Comparison of ENCODE assay signal across 19 mouse cellular contexts in genomic region chr3:77695571-77695970, GRCm38 (mm10).
A peak's percentile ranks its signal among the peaks of the same experiment; 100 is the strongest.
DNase-seq lines count a peak whose midpoint lies in the region; ATAC-seq and TF ChIP-seq lines count a peak whose summit lies in the region.
"Had no signal": no experiment of that assay in that cellular context is flagged by ENCODE, and none has a peak within 500 bp of the region (broad histone marks: within the 10 kb centered on the region; RNA-seq: fewer than 3 reads in every experiment).

No protein-coding gene starts in this region.

- CTCF ChIA-PET in Patski (lab: Charles Lee) = no interaction called here

- no peak overlapping the region for H3K4me2 ChIP-seq in embryonic facial prominence, embryonic 14.5 days (ENCODE audit: low read depth, low read length)
- H3K4me2 ChIP-seq in liver, postnatal 0 days (ENCODE audit: low read depth, low read length) = no peak overlapping the region
- no peak overlapping the region for H3K4me2 ChIP-seq in forebrain, embryonic 14.5 days (ENCODE audit: low read length)
- H3K4me2 ChIP-seq: embryonic facial prominence, embryonic 12.5 days; embryonic facial prominence, embryonic 15.5 days; forebrain, embryonic 13.5 days had no signal

- H3K27ac ChIP-seq in embryonic facial prominence, embryonic 14.5 days (replicated peaks; ENCODE audit: low read depth, low read length) = no peak overlapping the region
- no peak overlapping the region for H3K27ac ChIP-seq in embryonic facial prominence, embryonic 10.5 days (replicated peaks)
- H3K27ac ChIP-seq in liver, postnatal 0 days (ENCODE audit: low read depth) = no peak overlapping the region
- no peak overlapping the region for H3K27ac ChIP-seq in forebrain, embryonic 14.5 days (ENCODE audit: low read depth, low read length)
- H3K27ac ChIP-seq: embryonic facial prominence, embryonic 12.5 days; embryonic facial prominence, embryonic 15.5 days; forebrain, embryonic 13.5 days had no signal

- DNase-seq in embryonic facial prominence, embryonic 14.5 days (ENCODE audit: low spot score) = peak; percentile 14
- DNase-seq in embryonic facial prominence, embryonic 10.5 days (ENCODE audit: low spot score) = no peak
- DNase-seq in Patski (ENCODE audit: low read depth, low spot score) = no peak
- no peak for DNase-seq in liver, postnatal 0 days
- DNase-seq in forebrain, embryonic 14.5 days (ENCODE audit: low spot score) = no peak
- DNase-seq: adrenal gland, adult 2 months; adrenal gland, postnatal 10 days; adrenal gland, postnatal 25 days; cerebellum, adult 11 months; cerebellum, adult 18-20 months; cerebellum, adult 8-10 months; cerebellum, adult 9-11 months; cerebellum, postnatal 14 days; cerebellum, postnatal 36 days; embryo, embryonic 11 days had no signal

- no peaks in the 10 kb centered on the region for H3K9me3 ChIP-seq in embryonic facial prominence, embryonic 14.5 days (ENCODE audit: control insufficient read depth, low read length)
- H3K9me3 ChIP-seq in embryonic facial prominence, embryonic 10.5 days = no peaks in the 10 kb centered on the region
- no peaks in the 10 kb centered on the region for H3K9me3 ChIP-seq in liver, postnatal 0 days (ENCODE audit: low read length)
- no peaks in the 10 kb centered on the region for H3K9me3 ChIP-seq in forebrain, embryonic 14.5 days (replicated peaks; ENCODE audit: control insufficient read depth, low read length)
- H3K9me3 ChIP-seq: embryonic facial prominence, embryonic 12.5 days; embryonic facial prominence, embryonic 15.5 days; forebrain, embryonic 13.5 days had no signal

- no peaks in the 10 kb centered on the region for H3K4me1 ChIP-seq in embryonic facial prominence, embryonic 14.5 days (ENCODE audit: control insufficient read depth, insufficient read depth, low read length)
- H3K4me1 ChIP-seq in embryonic facial prominence, embryonic 10.5 days = no peaks in the 10 kb centered on the region
- no peaks in the 10 kb centered on the region for H3K4me1 ChIP-seq in liver, postnatal 0 days (ENCODE audit: insufficient read depth)
- no peaks in the 10 kb centered on the region for H3K4me1 ChIP-seq in forebrain, embryonic 14.5 days (ENCODE audit: control insufficient read depth, insufficient read depth, low read length)
- H3K4me1 ChIP-seq: embryonic facial prominence, embryonic 12.5 days; embryonic facial prominence, embryonic 15.5 days; forebrain, embryonic 13.5 days had no signal

- TF ChIP-seq CTCF in Patski (IDR thresholded peaks at IDR 0.05) = no peak
- TF ChIP-seq CTCF in liver, postnatal 0 days (IDR thresholded peaks at IDR 0.05; ENCODE audit: low read depth) = no peak

- no peaks in the 10 kb centered on the region for H3K27me3 ChIP-seq in embryonic facial prominence, embryonic 14.5 days (replicated peaks; ENCODE audit: control insufficient read depth, insufficient read depth, low read length)
- no peaks in the 10 kb centered on the region for H3K27me3 ChIP-seq in embryonic facial prominence, embryonic 10.5 days (replicated peaks; ENCODE audit: low read depth, poor library complexity, severe bottlenecking)
- no peaks in the 10 kb centered on the region for H3K27me3 ChIP-seq in Patski
- no peaks in the 10 kb centered on the region for H3K27me3 ChIP-seq in liver, postnatal 0 days (ENCODE audit: insufficient read depth, low read length)
- no peaks in the 10 kb centered on the region for H3K27me3 ChIP-seq in forebrain, embryonic 14.5 days (replicated peaks; ENCODE audit: control insufficient read depth, insufficient read depth, low read length)
- H3K27me3 ChIP-seq: embryonic facial prominence, embryonic 12.5 days; embryonic facial prominence, embryonic 15.5 days; forebrain, embryonic 13.5 days had no signal

- no peak for TF ChIP-seq EP300 in liver, postnatal 0 days (IDR thresholded peaks at IDR 0.05; ENCODE audit: low read depth)

- H3K9ac ChIP-seq in embryonic facial prominence, embryonic 14.5 days (ENCODE audit: low read depth, low read length) = no peak overlapping the region
- H3K9ac ChIP-seq in liver, postnatal 0 days (replicated peaks) = no peak overlapping the region
- no peak overlapping the region for H3K9ac ChIP-seq in forebrain, embryonic 14.5 days (ENCODE audit: low read length)
- H3K9ac ChIP-seq: embryonic facial prominence, embryonic 12.5 days; embryonic facial prominence, embryonic 15.5 days; forebrain, embryonic 13.5 days had no signal

- in situ Hi-C loops in Patski (cut with MboI; ENCODE audit: low pct_unique_long_range_greater_than_20kb) = no loop called here

- ATAC-seq in embryonic facial prominence, embryonic 14.5 days (ENCODE audit: low read depth) = no peak
- ATAC-seq in Patski = peak; percentile 39
- no peak for ATAC-seq in liver, postnatal 0 days
- ATAC-seq in forebrain, embryonic 14.5 days = no peak
- ATAC-seq: forebrain, embryonic 13.5 days; forebrain, embryonic 16.5 days had no signal

- POLR2A ChIA-PET in Patski (lab: Charles Lee) = no interaction called here

- no peaks in the 10 kb centered on the region for H3K36me3 ChIP-seq in embryonic facial prominence, embryonic 14.5 days (ENCODE audit: control insufficient read depth, insufficient read depth, low read length)
- no peaks in the 10 kb centered on the region for H3K36me3 ChIP-seq in embryonic facial prominence, embryonic 10.5 days (replicated peaks)
- no peaks in the 10 kb centered on the region for H3K36me3 ChIP-seq in liver, postnatal 0 days (replicated peaks; ENCODE audit: insufficient read depth, low read length)
- no peaks in the 10 kb centered on the region for H3K36me3 ChIP-seq in forebrain, embryonic 14.5 days (ENCODE audit: control insufficient read depth, insufficient read depth, low read length)
- H3K36me3 ChIP-seq: embryonic facial prominence, embryonic 12.5 days; embryonic facial prominence, embryonic 15.5 days had no signal

- no peak overlapping the region for H3K4me3 ChIP-seq in embryonic facial prominence, embryonic 14.5 days (ENCODE audit: low read depth, low read length)
- no peak overlapping the region for H3K4me3 ChIP-seq in embryonic facial prominence, embryonic 10.5 days
- H3K4me3 ChIP-seq in liver, postnatal 0 days (ENCODE audit: low read depth, low read length) = no peak overlapping the region
- no peak overlapping the region for H3K4me3 ChIP-seq in forebrain, embryonic 14.5 days (ENCODE audit: low read depth, low read length)
- H3K4me3 ChIP-seq: embryonic facial prominence, embryonic 12.5 days; embryonic facial prominence, embryonic 15.5 days; forebrain, embryonic 13.5 days had no signal
